Mouse (Mus musculus) midbrain, embryonic 12.5 days (tissue): ENCODE results near the gene Mkrn2os. TPM values are rescaled to one million over a fixed set of nuclear protein-coding genes. Genes with fewer than 3 reads are reported as not detected.
A peak's percentile ranks its signal among the peaks of the same experiment; 100 is the strongest.

ENCODE experiments used
- ATAC-seq: fragments of 200-750 bp; cut with Nextera tagmentation; 2 replicates; pipeline ENCODE4 v1.8.0; 2017; ENCODE audit warnings: low read depth, moderate TSS enrichment, moderate library complexity; ENCODE audit not compliant: low FRiP score
- H3K27ac ChIP-seq: fragments of 300-500 bp; sonication (generic); replicated peaks from 2 replicates; pipeline ENCODE4 v1.5.1; 2016; ENCODE audit warnings: mild to moderate bottlenecking
- H3K27me3 ChIP-seq: fragments of 300-500 bp; sonication (generic); 2 replicates; pipeline ENCODE4 v1.6.1; 2016; ENCODE audit warnings: mild to moderate bottlenecking
- H3K36me3 ChIP-seq: fragments of 300-500 bp; sonication (generic); 2 replicates; pipeline ENCODE4 v1.6.1; 2016
- H3K4me1 ChIP-seq: fragments of 300-500 bp; sonication (generic); 2 replicates; pipeline ENCODE4 v1.6.1; 2016
- H3K4me2 ChIP-seq: fragments of 300-500 bp; sonication (generic); replicated peaks from 2 replicates; pipeline ENCODE4 v1.6.1; 2016; ENCODE audit warnings: mild to moderate bottlenecking, moderate library complexity
- H3K4me3 ChIP-seq: fragments of 300-500 bp; sonication (generic); 2 replicates; pipeline ENCODE4 v1.5.1; 2016; ENCODE audit warnings: mild to moderate bottlenecking
- H3K9ac ChIP-seq: fragments of 300-500 bp; sonication (generic); replicated peaks from 2 replicates; pipeline ENCODE4 v1.6.1; 2016; ENCODE audit warnings: mild to moderate bottlenecking, moderate library complexity
- H3K9me3 ChIP-seq: fragments of 300-500 bp; sonication (generic); 2 replicates; pipeline ENCODE4 v1.6.1; 2016; ENCODE audit warnings: mild to moderate bottlenecking
- WGBS: fragments of 180-500 bp; shearing (Covaris S2); methylation state at CpG from one replicate; pipeline ENCODE4 v1.1.7; 2016; 5-methylcytosine and 5-hydroxymethylcytosine counted together
- polyA plus RNA-seq: library from polyadenylated mRNA; unstranded; fragments of >200 nt; fragmentation: Nextera tagmentation; extraction: Ambion mirVana; gene quantifications from 2 replicates; pipeline ENCODE4 v1.2.1, GENCODE M21; 2016

The Mkrn2os gene
- polyA plus RNA-seq, 1 experiment from 2014 or later = 0.34 TPM

DNA sequence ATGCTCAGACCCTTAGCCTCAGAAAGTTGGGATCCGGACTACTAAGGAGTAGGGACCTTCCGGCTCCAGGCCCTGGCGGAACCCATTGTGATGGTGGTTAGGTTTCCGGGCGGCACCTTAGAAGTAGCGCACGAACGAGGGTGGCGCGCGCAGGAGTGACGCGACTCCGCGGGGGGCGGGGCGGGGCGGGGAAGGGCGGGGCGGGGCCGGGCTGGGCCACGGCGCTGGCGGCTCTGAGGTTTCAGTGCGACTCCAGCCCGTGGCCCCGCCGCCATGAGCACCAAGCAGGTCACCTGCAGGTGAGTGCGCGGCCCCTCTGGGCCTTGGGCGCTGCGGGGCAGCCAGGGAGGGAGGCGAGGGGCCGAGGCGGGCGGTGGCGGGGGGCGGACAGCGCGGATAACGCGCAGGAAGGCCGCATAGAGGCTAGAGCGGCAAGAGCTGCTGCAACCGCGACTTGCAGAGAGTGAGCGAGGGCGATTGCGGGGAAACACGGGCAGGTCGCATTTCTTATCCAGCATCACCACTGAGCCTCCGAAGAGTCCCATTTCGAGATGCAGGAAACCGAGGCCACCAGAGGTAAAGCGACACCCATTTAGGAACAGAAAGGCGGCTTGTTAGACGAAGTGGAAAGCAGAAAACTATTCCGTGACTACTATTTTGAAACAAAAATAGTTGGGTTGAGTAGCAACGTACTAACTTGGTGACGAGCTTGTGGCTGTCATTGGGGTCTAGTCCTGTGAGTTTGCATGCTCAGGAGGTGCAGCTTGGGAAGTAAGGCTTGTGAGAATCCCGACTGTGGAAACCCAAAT is 9.5 kb upstream of the Mkrn2os start, which contains the start of gene Mkrn2:
TSS of gene Mkrn2 (plus strand) at position 188 of the 809 bp plus-strand sequence.
- Histone ChIP-seq H3K36me3 (no peaks in the 10 kb centered on the region), H3K4me2 (peak within 1 kb of the TSS; percentile 56), H3K4me3 (peak within 1 kb of the TSS; percentile 84), H3K9ac (peak within 1 kb of the TSS; percentile 72), H3K27ac (peak within 1 kb of the TSS; percentile 68), H3K9me3 (no peaks in the 10 kb centered on the region), H3K4me1 (peaks cover 8% of the 10 kb centered on the region), H3K27me3 (no peaks in the 10 kb centered on the region)
- ATAC-seq = peak; percentile 93
- under 1% methylated on average over 49 of the region's 61 CpGs for WGBS

DNA sequence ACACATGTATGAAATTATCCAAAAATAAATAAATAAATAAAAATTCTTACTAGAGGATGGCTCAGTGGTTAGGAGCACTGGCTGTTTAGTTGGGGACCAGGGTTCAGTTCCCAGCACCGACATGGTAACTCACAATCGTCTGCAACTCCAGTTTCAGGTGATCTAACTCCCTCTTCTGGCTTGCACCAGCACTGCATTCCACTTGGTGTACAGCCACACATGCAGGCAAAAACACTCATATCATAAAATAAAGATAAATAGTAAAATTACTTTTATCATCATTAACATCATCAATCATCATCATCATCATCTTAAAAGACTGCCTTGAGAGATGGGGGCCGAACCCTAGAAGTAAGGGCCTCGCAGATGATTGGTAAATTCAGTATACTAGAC is 8.9 kb upstream of the Mkrn2os start:
- Histone ChIP-seq H3K27ac (no peak overlapping the region), H3K9ac (no peak overlapping the region)
- WGBS = 74% methylated on average over 4 of the region's 4 CpGs

DNA sequence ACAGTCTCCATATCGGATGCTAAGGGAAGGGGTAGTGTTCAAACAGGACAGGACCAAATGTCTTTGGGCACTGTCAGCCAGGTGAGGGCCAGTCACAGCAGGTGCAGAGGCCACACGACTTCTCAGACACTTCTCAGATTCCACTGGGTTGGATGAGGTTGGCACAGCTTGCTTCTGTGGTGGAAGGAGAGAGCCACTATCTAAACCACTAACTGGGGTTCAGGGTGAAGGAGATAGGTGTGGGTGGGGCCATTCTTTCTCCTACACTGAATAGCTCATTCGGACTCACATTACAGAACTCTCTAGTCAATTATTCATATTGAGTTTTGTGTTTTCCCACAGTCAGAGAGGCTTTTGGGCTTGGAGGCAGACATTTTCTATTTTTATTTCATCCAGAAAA is 3.3 kb upstream of the Mkrn2os start:
- Histone ChIP-seq H3K9me3 (no peaks in the 10 kb centered on the region), H3K4me3 (no peak overlapping the region), H3K27me3 (no peaks in the 10 kb centered on the region), H3K4me2 (no peak overlapping the region), H3K9ac (no peak overlapping the region), H3K36me3 (no peaks in the 10 kb centered on the region), H3K4me1 (no peaks in the 10 kb centered on the region), H3K27ac (no peak overlapping the region)
- ATAC-seq = no peak
- WGBS = 72% methylated on average over 3 of the region's 3 CpGs

More for the DNA sequence above, 8.9 kb upstream of the Mkrn2os start:
- H3K4me3 ChIP-seq = peak overlapping the region; percentile 84
- no peaks in the 10 kb centered on the region for H3K9me3 ChIP-seq
- no peaks in the 10 kb centered on the region for H3K27me3 ChIP-seq
- peak overlapping the region; percentile 56 for H3K4me2 ChIP-seq
- no peak; the same call in 1 of the 2 replicates for ATAC-seq
- no peaks in the 10 kb centered on the region for H3K36me3 ChIP-seq
- peaks cover 8% of the 10 kb centered on the region for H3K4me1 ChIP-seq

DNA sequence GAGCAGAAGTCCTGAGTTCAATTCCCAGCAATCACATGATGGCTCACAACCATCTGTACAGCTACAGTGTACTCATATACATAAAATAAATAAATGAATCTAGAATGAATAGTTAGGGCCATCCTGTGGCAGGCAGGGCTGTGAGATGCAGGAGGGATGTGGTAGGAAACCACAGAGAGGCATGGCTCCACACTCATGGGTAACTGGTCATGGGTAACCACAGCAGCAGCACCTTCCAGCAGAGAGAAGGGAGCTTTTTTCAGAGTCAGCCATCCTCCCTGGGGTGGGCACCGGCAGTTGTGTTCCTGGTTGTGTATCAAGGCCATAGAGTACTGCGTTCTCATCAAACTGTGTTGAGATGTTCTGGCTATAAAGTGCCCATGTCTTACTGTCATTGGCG is 2.1 kb upstream of the Mkrn2os start:
- Histone ChIP-seq H3K36me3 (no peaks in the 10 kb centered on the region), H3K4me2 (no peak overlapping the region), H3K27me3 (no peaks in the 10 kb centered on the region), H3K9me3 (no peaks in the 10 kb centered on the region), H3K9ac (no peak overlapping the region), H3K4me1 (no peaks in the 10 kb centered on the region), H3K27ac (no peak overlapping the region), H3K4me3 (no peak overlapping the region)
- WGBS = 91% methylated on average over 3 of the region's 3 CpGs
- ATAC-seq = no peak

DNA sequence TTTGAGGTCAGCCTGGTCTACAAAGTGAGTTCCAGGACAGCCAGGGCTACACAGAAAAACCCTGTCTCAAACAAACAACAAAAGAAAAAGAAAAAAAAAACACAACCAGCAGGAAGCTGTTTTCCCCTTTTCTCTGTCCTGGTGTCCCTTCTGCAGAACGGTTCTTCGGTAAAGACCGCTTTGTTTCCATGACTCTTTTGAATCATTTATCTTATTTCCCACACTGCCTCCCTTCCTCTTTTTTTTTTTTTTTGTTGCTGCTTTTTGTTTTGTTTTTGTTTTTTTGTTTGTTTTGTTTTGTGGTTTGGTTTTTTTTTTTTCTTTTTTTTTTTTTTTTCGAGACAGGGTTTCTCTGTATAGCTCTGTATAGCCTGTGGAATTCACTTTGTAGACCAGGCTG is 876 bp upstream of the Mkrn2os start:
- no peaks in the 10 kb centered on the region for H3K36me3 ChIP-seq
- no peaks in the 10 kb centered on the region for H3K27me3 ChIP-seq
- no peak overlapping the region for H3K27ac ChIP-seq
- no peak overlapping the region for H3K9ac ChIP-seq
- H3K4me2 ChIP-seq = no peak overlapping the region
- no peaks in the 10 kb centered on the region for H3K4me1 ChIP-seq
- no peak overlapping the region for H3K4me3 ChIP-seq
- no peaks in the 10 kb centered on the region for H3K9me3 ChIP-seq
- no peak for ATAC-seq
- WGBS = 85% methylated on average over 3 of the region's 4 CpGs

DNA sequence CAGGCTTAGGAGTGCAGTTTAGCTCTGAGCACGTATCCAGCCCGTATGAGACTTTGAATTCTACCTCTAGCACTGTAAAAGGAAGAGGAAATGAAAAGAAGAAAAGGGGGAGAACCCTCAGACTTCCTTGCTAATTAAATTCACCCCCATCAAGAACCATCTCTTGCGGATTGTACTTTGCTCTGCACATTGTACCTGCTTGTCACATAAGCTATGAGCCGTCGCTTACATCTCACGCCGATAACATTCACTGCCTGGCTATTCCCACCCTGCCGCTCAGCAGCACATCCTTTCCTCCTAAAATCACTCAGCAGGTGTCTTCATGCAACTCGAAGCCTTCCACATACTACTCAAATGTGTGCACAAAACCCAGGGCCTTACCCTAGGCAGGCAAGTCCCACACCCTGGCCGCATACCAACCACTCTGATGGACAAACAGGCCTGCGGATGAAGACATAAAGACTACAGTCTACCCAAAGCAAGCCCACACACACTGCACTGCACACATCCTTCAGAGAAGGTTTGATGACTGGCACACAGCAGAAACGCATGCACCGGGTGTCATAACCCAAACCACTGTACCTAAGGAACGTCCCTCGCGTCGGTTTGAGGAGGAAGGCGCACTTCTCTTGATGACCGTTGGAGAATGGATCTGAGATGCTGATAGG is 550 bp downstream of the Mkrn2os start:
- Histone ChIP-seq H3K27me3 (no peaks in the 10 kb centered on the region), H3K4me3 (no peak overlapping the region), H3K36me3 (no peaks in the 10 kb centered on the region), H3K27ac (no peak overlapping the region), H3K4me2 (no peak overlapping the region), H3K4me1 (no peaks in the 10 kb centered on the region), H3K9ac (no peak overlapping the region), H3K9me3 (no peaks in the 10 kb centered on the region)
- ATAC-seq = no peak
- WGBS = 89% methylated on average over 19 of the region's 19 CpGs

DNA sequence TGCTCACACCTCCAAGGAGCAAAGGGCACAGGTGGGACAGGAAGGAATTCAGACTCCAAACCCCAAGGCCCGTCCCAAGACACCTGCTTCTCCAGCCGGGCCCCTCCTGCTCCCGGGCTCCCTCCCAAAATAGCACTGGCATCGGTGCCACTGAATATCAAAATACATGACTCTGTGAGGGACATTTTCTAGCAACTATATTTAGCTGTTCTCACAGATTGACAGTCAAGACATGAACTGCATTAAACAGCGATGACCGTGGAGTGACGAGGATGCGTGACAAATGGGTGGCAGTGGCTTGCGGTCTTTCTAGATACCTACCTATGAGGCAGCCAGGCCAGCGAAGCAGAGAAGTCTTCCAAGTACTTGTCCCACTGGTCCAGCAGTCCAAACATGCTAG is 6.1 kb downstream of the Mkrn2os start:
- 86% methylated on average over 10 of the region's 10 CpGs for WGBS
- Histone ChIP-seq H3K4me2 (no peak overlapping the region), H3K4me1 (no peaks in the 10 kb centered on the region), H3K9me3 (no peaks in the 10 kb centered on the region), H3K4me3 (no peak overlapping the region), H3K27me3 (no peaks in the 10 kb centered on the region), H3K27ac (no peak overlapping the region), H3K36me3 (no peaks in the 10 kb centered on the region), H3K9ac (no peak overlapping the region)
- no peak for ATAC-seq

DNA sequence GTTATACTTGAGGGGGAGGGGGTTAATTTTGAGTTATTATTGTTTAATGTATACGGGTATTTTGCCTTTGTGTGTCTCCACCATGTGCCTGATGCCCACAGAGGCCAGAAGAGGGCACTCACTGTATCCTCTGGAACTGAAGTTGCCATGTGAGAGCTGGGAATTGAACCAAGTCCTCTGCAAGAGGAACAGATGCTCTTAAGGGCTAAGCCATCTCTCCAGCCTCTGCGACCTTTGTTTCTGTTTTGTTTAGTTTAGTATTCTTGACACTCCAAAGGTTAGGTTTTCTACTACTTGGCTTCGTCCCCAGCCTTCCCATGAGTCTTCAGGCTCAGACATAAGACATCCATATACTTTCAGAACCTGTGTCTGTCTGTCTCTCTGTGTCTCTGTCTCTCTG is 8.2 kb downstream of the Mkrn2os start:
- Histone ChIP-seq H3K9me3 (no peaks in the 10 kb centered on the region), H3K9ac (no peak overlapping the region), H3K4me3 (no peak overlapping the region), H3K27me3 (no peaks in the 10 kb centered on the region), H3K4me1 (no peaks in the 10 kb centered on the region), H3K27ac (no peak overlapping the region), H3K36me3 (peaks cover 7% of the 10 kb centered on the region; the same call in 1 of the 2 replicates), H3K4me2 (no peak overlapping the region)
- no peak for ATAC-seq
- 75% methylated on average over 3 of the region's 3 CpGs for WGBS

DNA sequence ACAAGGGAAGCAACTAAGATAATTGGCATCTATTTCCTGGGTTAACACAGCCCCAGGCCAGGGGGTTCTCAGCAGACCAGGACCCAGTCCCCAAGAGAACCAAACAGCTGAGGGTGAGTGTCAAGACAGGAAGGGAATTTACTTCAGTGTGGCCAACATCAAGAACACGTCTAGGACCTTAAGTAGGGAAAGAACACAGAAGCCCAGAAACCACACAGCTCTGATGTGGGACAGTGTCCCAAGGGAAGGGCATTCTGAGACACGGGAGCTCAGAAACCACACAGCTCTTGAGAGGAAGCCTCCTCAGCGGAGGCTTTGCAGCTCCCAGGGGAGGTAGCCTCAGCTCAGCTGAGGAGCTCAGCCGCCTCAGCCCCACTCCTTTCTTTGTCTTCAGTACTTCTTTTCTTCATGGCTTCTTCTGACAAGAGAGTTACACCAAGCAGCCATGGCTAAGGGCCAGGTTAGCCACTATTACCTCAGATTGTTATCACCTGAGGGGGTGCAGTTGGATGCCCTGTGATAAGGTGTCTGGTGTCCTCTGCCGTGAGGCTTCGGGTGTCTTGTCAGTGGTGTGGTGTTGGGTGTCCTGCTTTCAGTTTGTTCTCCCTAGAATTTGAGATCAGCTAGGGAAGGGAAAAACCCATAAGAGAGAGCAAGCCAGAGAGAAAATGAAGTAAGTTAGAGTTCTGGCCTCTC is 8.8 kb downstream of the Mkrn2os start:
- ATAC-seq = no peak
- no peak overlapping the region for H3K27ac ChIP-seq
- no peak overlapping the region for H3K4me3 ChIP-seq
- H3K27me3 ChIP-seq = no peaks in the 10 kb centered on the region
- no peaks in the 10 kb centered on the region for H3K9me3 ChIP-seq
- 78% methylated on average over 6 of the region's 6 CpGs for WGBS
- peaks cover 12% of the 10 kb centered on the region for H3K36me3 ChIP-seq
- H3K4me2 ChIP-seq = no peak overlapping the region
- H3K9ac ChIP-seq = no peak overlapping the region
- no peaks in the 10 kb centered on the region for H3K4me1 ChIP-seq

DNA sequence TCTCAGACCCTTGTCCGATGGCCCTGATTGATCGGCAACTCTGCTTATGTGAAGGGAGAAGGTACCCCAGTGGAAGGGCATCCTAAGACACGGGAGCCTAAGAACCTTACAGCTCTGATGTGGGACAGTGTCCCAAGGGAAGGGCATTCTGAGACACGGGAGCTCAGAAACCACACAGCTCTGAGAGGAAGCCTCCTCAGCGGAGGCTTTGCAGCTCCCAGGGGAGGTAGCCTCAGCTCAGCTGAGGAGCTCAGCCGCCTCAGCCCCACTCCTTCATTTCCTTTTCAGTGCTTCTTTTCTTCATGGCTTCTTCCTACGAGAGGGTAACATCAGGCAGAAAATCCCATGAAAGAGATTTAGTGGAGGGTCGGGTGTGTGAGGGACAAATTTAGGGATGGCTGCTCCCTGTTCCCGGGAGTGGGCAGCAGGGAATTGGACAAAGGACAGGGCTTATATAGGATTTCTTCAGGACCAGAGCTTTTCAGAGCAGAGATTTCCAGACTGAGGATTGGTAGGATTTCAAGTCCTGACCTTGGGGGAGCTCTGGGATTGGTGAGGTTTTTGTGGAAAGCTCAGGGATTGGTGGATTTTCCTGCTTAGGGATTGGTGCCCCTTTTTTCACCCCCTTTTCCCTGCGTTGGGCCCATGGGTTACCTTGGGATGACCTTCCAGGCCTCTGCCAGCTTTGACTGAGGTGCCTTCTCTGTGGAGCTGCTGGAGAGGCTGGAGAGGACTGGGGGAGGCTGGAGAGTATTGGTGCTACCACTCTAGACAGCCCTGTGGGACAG is 9.9 kb downstream of the Mkrn2os start:
- 73% methylated on average over 10 of the region's 10 CpGs for WGBS
- Histone ChIP-seq H3K9me3 (no peaks in the 10 kb centered on the region), H3K36me3 (peaks cover 22% of the 10 kb centered on the region), H3K4me2 (no peak overlapping the region), H3K4me3 (no peak overlapping the region), H3K27me3 (no peaks in the 10 kb centered on the region), H3K4me1 (no peaks in the 10 kb centered on the region), H3K27ac (no peak overlapping the region), H3K9ac (no peak overlapping the region)
- no peak for ATAC-seq

DNA sequence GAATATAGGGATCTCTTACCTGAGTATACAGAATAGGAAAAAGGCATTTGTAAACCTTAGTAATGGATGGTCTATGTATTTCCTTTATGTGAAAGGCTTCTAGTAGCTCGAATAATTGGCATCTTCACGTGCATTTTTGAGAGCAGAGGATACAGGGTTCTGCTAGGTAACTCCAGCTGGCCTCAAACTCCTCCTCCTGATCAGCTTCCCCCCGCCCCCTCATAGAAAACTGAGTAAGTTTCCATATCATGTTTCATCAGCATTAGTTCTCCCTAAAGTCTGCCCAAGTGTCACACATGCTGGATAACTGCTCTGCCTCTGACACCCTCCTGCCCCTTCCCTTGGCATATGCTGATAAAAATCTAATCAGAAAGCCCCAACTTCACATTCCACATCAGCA is 11.6 kb downstream of the Mkrn2os start:
- Histone ChIP-seq H3K9me3 (no peaks in the 10 kb centered on the region), H3K36me3 (peaks cover 39% of the 10 kb centered on the region), H3K27ac (no peak overlapping the region), H3K9ac (no peak overlapping the region), H3K4me1 (no peaks in the 10 kb centered on the region), H3K4me2 (no peak overlapping the region), H3K4me3 (no peak overlapping the region), H3K27me3 (no peaks in the 10 kb centered on the region)
- no peak for ATAC-seq
- 81% methylated on average over 3 of the region's 3 CpGs for WGBS
